Mouse (Mus musculus) large intestine, adult 2 months (tissue): Measurements from ENCODE around the gene Slf1. TPM values are rescaled to one million over a fixed set of nuclear protein-coding genes. Genes with fewer than 3 reads are reported as not detected.

Source experiments
- DNase-seq: peaks from one replicate; pipeline ENCODE4 v3.0.0-alpha.2; 2012; ENCODE audit warnings: low read depth, low spot score
- WGBS: fragments of 180-500 bp; shearing (Covaris S2); methylation state at CpG from one replicate; pipeline ENCODE4 v1.1.7; 2018; 5-methylcytosine and 5-hydroxymethylcytosine counted together
- polyA plus RNA-seq: library from polyadenylated mRNA; depleted of rRNA; stranded (reverse); fragments of >200 nt; gene quantifications from 2 replicates; pipeline ENCODE4 v1.2.3, GENCODE M21; 2012; rRNA removed

Slf1 gene
- polyA plus RNA-seq, 1 experiment: 3.2 TPM

- 82% methylated on average over 3 of the region's 3 CpGs for WGBS
- DNase-seq: no peak
Observed at GRCm38 (mm10) chr13:77002628-77003027, 132.6 kb downstream of the Slf1 start.

Other genes with a start within 250 kb of the Slf1 start
- gene 2210408I21Rik, start 67 bp upstream of the Slf1 start, polyA plus RNA-seq: 0.17 and 0.33 TPM in 2 replicates